Mouse (Mus musculus) E14TG2a.4 (cell line): ENCODE data around the gene Fbf1.

Source experiments
- CTCF ChIP-seq: conservative IDR thresholded peaks from 2 replicates; pipeline ENCODE4 v1.5.1; 2014; ENCODE audit warnings: low read length
- NANOG ChIP-seq: IDR thresholded peaks from 2 replicates; pipeline ENCODE4 v1.6.1; 2014; ENCODE audit warnings: borderline replicate concordance, low read length, mixed read lengths

DNA sequence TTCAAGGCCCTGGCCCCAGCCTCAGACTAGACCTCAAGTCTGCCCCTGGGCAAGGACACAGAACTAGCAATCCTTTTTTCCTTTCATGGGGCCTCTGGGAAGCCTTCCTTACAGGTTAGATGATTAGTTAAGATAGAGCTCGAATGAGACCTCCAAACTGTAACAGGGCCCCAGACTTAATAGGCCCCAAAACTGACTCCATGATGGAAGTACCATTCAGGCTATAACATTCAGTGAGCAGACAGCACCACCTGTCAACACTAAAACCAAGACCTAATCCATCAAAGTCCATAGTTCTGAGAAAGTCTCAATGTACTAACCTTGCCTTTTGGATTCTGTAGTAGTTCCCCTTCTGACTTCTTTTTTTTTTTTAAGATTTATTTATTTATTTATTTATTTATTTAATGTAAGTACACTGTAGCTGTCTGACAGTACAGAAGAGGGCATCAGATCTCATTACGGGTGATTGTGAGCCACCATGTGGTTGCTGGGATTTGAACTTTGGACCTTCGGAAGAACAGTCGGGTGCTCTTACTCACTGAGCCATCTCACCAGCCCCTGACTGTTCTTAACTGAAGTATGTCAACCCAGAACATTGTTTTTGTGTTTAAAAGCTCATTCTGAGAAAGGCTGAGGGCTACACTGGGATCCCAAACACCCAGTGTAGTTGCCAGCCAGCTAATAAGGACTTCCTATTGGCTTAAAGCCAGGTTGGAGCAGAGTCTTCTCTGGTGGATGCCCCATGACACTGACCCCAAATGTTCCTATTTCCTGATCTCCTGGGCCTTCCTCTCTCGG lies 2.2 kb upstream of the Fbf1 start:
- TF ChIP-seq CTCF, result no peak
- no peak for TF ChIP-seq NANOG
